Mouse (Mus musculus) bone marrow, adult 2 months (tissue): ENCODE results near the gene Ebf4.

Source experiments
- CTCF ChIP-seq: fragments of 200-500 bp; IDR thresholded peaks from 2 replicates; pipeline ENCODE4 v1.5.1; 2011; ENCODE audit warnings: low read length, control low read depth; ENCODE audit not compliant: control insufficient read depth, insufficient read depth
- POLR2A ChIP-seq: fragments of 200-500 bp; IDR thresholded peaks from 2 replicates; pipeline ENCODE4 v1.6.1; 2011; ENCODE audit warnings: low read depth, mild to moderate bottlenecking, control low read depth, low read length, borderline replicate concordance; ENCODE audit not compliant: control insufficient read depth

DNA sequence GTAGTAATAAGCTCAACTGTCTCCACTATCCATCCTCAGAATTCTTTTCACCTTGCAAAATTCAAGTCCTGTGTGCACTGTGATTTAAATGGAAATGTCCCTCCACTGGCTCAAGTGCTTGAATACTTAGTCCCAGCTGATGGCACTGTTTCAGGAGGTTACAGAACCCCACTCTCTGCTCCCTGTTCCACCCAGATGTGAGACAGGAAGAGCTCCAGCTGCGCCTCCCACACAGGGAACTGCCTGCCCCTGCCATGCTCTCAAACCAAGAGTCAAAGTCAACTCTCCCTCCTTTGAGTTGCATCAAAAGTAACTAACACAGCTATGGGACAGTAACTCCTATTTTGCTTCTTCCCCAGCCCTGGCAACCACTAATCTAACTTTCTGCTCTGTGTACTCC is 91.2 kb downstream of the Ebf4 start:
- no peak for TF ChIP-seq POLR2A
- TF ChIP-seq CTCF = no peak
